Comparison of ENCODE assay signal across 8 mouse cellular contexts in the genomic region with DNA sequence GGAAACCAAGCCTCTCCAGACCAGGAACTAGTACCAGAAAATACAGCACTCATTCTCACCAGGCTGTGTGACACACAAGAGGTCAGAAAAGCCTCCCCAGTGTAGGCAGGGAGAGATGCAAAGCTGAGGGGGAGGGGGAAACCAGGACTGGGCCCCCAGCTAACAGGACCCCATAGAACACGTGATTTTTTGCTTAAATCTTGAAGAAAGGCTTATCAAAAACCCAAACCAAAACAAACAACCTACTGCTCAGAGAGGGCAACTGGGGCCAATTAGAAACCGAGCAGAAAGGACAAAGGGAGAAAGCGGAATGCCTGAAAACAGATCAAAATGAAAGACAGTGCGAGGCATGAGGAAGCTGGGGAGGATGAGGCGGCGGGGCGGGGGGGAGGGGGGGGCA. TPM values are rescaled to one million over a fixed set of nuclear protein-coding genes. Genes with fewer than 3 reads are reported as not detected.
DNase-seq lines count a peak whose midpoint lies in the region; ATAC-seq and TF ChIP-seq lines count a peak whose summit lies in the region.

No protein-coding gene starts in this region.

- DNase-seq in cerebellum, adult 2 months, result no peak
- DNase-seq in cerebellum, adult 11 months, result no peak
- peak; percentile 25 for DNase-seq in thymus, postnatal 4 days
- no peak for DNase-seq in thymus, postnatal 14 days
- no peak for DNase-seq in gastrocnemius, postnatal 4 days (ENCODE audit: low spot score in 2 of 2)
- DNase-seq in left cerebral cortex, adult 9 months (ENCODE audit: low spot score in 2 of 2), result no peak
- DNase-seq in adrenal gland, postnatal 25 days, result no peak

- peaks cover 82% of the 10 kb centered on the region for H3K36me3 ChIP-seq in liver, embryonic 12.5 days

- H3K9me3 ChIP-seq in liver, embryonic 12.5 days (replicated peaks), result no peaks in the 10 kb centered on the region

- H3K9ac ChIP-seq in liver, embryonic 12.5 days, result peak overlapping the region; percentile 83

- no peak for TF ChIP-seq POLR2A in cerebellum, adult 2 months (IDR thresholded peaks at IDR 0.05; ENCODE audit: borderline replicate concordance, insufficient read depth, low read length)

- WGBS in cerebellum, adult 2 months, result 2% methylated on average over 7 of the region's 7 CpGs
- WGBS in liver, embryonic 12.5 days (ENCODE audit: insufficient replicate concordance), result 3% methylated on average over 7 of the region's 7 CpGs

- no peak for TF ChIP-seq CTCF in cerebellum, adult 2 months (IDR thresholded peaks at IDR 0.05; ENCODE audit: borderline replicate concordance, insufficient read depth, low read depth, low read length)

- peak overlapping the region; percentile 91 for H3K4me2 ChIP-seq in liver, embryonic 12.5 days

- H3K27ac ChIP-seq in cerebellum, adult 2 months (ENCODE audit: insufficient read depth, low read length), result no peak overlapping the region
- peak overlapping the region; percentile 85 for H3K27ac ChIP-seq in liver, embryonic 12.5 days

- H3K4me3 ChIP-seq in cerebellum, adult 2 months (replicated peaks; ENCODE audit: insufficient read depth, low read depth, low read length), result peak overlapping the region; percentile 85
- peak overlapping the region; percentile 75 for H3K4me3 ChIP-seq in liver, embryonic 12.5 days

- H3K4me1 ChIP-seq in cerebellum, adult 2 months (ENCODE audit: control insufficient read depth, insufficient read depth, low read length), result peaks cover 14% of the 10 kb centered on the region
- peaks cover 59% of the 10 kb centered on the region for H3K4me1 ChIP-seq in liver, embryonic 12.5 days

- no peaks in the 10 kb centered on the region for H3K27me3 ChIP-seq in cerebellum, adult 2 months (ENCODE audit: control insufficient read depth, insufficient read depth, low read length)
- no peaks in the 10 kb centered on the region for H3K27me3 ChIP-seq in liver, embryonic 12.5 days (replicated peaks)

- ATAC-seq in liver, embryonic 12.5 days, result no peak

RNA-seq across cellular contexts. Expression of a gene that starts 11.6 kb away (rescaled TPM):
- 7.6 and 10.3 TPM in 2 replicates for polyA plus RNA-seq in cerebellum, adult 2 months (2012; rRNA removed)
- 0.61 and 1.0 TPM in 2 replicates for polyA plus RNA-seq in liver, embryonic 12.5 days (2016; fragmentation: Nextera tagmentation; extraction: Ambion mirVana)
- 1 to 10 TPM; 3.2 to 3.5 TPM for total RNA-seq in gastrocnemius, postnatal 4 days (2021)
- 1.4 and 1.6 TPM in 2 replicates for total RNA-seq in adrenal gland, postnatal 25 days (2021)

RNA-seq across cellular contexts. Expression of a gene that starts 12.0 kb away (rescaled TPM):
- not detected in 2 replicates for polyA plus RNA-seq in cerebellum, adult 2 months (2012; rRNA removed)
- polyA plus RNA-seq in liver, embryonic 12.5 days (2016; fragmentation: Nextera tagmentation; extraction: Ambion mirVana), result not detected in 2 replicates
- total RNA-seq in gastrocnemius, postnatal 4 days (2021), result not detected
- total RNA-seq in adrenal gland, postnatal 25 days (2021), result not detected in 2 replicates

RNA-seq across cellular contexts. Expression of a gene that starts 31.6 kb away (rescaled TPM):
- 0.10 TPM in 1 of 2 replicates, not detected in the other for polyA plus RNA-seq in cerebellum, adult 2 months (2012; rRNA removed)
- polyA plus RNA-seq in liver, embryonic 12.5 days (2016; fragmentation: Nextera tagmentation; extraction: Ambion mirVana), result not detected in 2 replicates
- total RNA-seq in gastrocnemius, postnatal 4 days (2021), result not detected
- not detected in 2 replicates for total RNA-seq in adrenal gland, postnatal 25 days (2021)

RNA-seq across cellular contexts. Expression of a gene that starts 33.2 kb away (rescaled TPM):
- 45.2 and 51.0 TPM in 2 replicates for polyA plus RNA-seq in cerebellum, adult 2 months (2012; rRNA removed)
- 51.6 and 53.9 TPM in 2 replicates for polyA plus RNA-seq in liver, embryonic 12.5 days (2016; fragmentation: Nextera tagmentation; extraction: Ambion mirVana)
- 10 to 100 TPM; 25.4 to 27.1 TPM for total RNA-seq in gastrocnemius, postnatal 4 days (2021)
- 39.3 and 39.9 TPM in 2 replicates for total RNA-seq in adrenal gland, postnatal 25 days (2021)

RNA-seq across cellular contexts. Expression of a gene that starts 33.9 kb away (rescaled TPM):
- 199 and 207 TPM in 2 replicates for polyA plus RNA-seq in cerebellum, adult 2 months (2012; rRNA removed)
- polyA plus RNA-seq in liver, embryonic 12.5 days (2016; fragmentation: Nextera tagmentation; extraction: Ambion mirVana), result 74.1 and 76.0 TPM in 2 replicates
- total RNA-seq in gastrocnemius, postnatal 4 days (2021), result 100 to 1,000 TPM; 134 to 165 TPM
- total RNA-seq in adrenal gland, postnatal 25 days (2021), result 233 and 235 TPM in 2 replicates
